Mouse (Mus musculus) midbrain, embryonic 12.5 days (tissue): ENCODE measurements around the gene Urgcp. TPM values are rescaled to one million over a fixed set of nuclear protein-coding genes. Genes with fewer than 3 reads are reported as not detected.

Experiments
- ATAC-seq: fragments of 200-750 bp; cut with Nextera tagmentation; 2 replicates; pipeline ENCODE4 v1.8.0; 2017; ENCODE audit warnings: low read depth, moderate TSS enrichment, moderate library complexity; ENCODE audit not compliant: low FRiP score
- H3K27ac ChIP-seq: fragments of 300-500 bp; sonication (generic); replicated peaks from 2 replicates; pipeline ENCODE4 v1.5.1; 2016; ENCODE audit warnings: mild to moderate bottlenecking
- H3K27me3 ChIP-seq: fragments of 300-500 bp; sonication (generic); 2 replicates; pipeline ENCODE4 v1.6.1; 2016; ENCODE audit warnings: mild to moderate bottlenecking
- H3K36me3 ChIP-seq: fragments of 300-500 bp; sonication (generic); 2 replicates; pipeline ENCODE4 v1.6.1; 2016
- H3K4me1 ChIP-seq: fragments of 300-500 bp; sonication (generic); 2 replicates; pipeline ENCODE4 v1.6.1; 2016
- H3K4me2 ChIP-seq: fragments of 300-500 bp; sonication (generic); replicated peaks from 2 replicates; pipeline ENCODE4 v1.6.1; 2016; ENCODE audit warnings: mild to moderate bottlenecking, moderate library complexity
- H3K4me3 ChIP-seq: fragments of 300-500 bp; sonication (generic); 2 replicates; pipeline ENCODE4 v1.5.1; 2016; ENCODE audit warnings: mild to moderate bottlenecking
- H3K9ac ChIP-seq: fragments of 300-500 bp; sonication (generic); replicated peaks from 2 replicates; pipeline ENCODE4 v1.6.1; 2016; ENCODE audit warnings: mild to moderate bottlenecking, moderate library complexity
- H3K9me3 ChIP-seq: fragments of 300-500 bp; sonication (generic); 2 replicates; pipeline ENCODE4 v1.6.1; 2016; ENCODE audit warnings: mild to moderate bottlenecking
- WGBS: fragments of 180-500 bp; shearing (Covaris S2); methylation state at CpG from one replicate; pipeline ENCODE4 v1.1.7; 2016; 5-methylcytosine and 5-hydroxymethylcytosine counted together
- polyA plus RNA-seq: library from polyadenylated mRNA; unstranded; fragments of >200 nt; fragmentation: Nextera tagmentation; extraction: Ambion mirVana; gene quantifications from 2 replicates; pipeline ENCODE4 v1.2.1, GENCODE M21; 2016

Gene Urgcp
- polyA plus RNA-seq, 1 experiment from 2014 or later, result 25.8 TPM

DNA sequence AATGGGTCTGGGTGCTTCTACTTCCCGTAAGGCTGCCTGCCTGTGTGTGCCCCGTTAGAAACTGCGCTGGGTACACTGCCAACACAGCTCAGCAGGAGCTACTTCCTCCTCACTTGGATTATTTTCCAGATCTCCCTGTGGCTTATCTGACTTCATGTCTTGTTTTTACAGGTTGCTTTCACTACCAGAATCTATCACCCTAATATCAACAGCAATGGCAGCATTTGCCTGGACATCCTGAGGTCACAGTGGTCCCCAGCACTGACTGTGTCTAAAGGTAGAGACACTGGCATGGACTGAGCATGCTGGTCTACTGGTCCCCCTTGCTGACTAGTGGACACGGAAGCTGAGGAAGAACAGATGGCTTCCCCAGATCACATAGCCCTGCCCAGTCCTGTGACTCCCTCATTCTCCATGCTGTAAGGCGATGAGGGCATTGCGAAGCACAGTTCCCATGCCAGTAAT lies 17.9 kb upstream of the Urgcp start:
- Histone ChIP-seq H3K27ac (no peak overlapping the region), H3K36me3 (peaks cover 5% of the 10 kb centered on the region; the same call in 1 of the 2 replicates), H3K9me3 (no peaks in the 10 kb centered on the region), H3K27me3 (no peaks in the 10 kb centered on the region), H3K4me3 (no peak overlapping the region), H3K9ac (no peak overlapping the region), H3K4me2 (no peak overlapping the region), H3K4me1 (no peaks in the 10 kb centered on the region)
- ATAC-seq, result no peak
- WGBS, result 93% methylated on average over 6 of the region's 6 CpGs

DNA sequence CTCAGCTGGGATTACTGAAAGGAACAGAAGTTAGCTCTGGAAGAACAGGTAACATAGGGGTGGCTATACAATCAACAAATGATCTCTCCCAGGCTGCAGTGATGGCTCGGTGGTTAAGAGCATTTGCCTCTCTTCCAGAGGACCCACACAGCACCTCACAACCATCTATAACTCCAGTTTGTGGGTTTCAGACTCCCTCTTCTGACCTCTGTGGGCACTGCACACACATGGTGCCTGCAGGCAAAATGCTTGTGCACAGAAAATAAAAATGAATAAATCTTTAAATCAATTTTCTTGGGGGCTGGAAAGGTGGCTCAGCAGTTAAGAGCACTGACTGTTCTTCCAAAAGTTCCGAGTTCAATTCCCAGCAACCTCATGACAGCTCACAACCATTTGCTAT lies 16.3 kb upstream of the Urgcp start:
- no peaks in the 10 kb centered on the region for H3K4me1 ChIP-seq
- WGBS, result 70% methylated on average over 2 of the region's 2 CpGs
- H3K4me2 ChIP-seq, result no peak overlapping the region
- H3K9ac ChIP-seq, result no peak overlapping the region
- no peak overlapping the region for H3K27ac ChIP-seq
- H3K36me3 ChIP-seq, result peaks cover 5% of the 10 kb centered on the region; the same call in 1 of the 2 replicates
- H3K9me3 ChIP-seq, result no peaks in the 10 kb centered on the region
- no peak for ATAC-seq
- no peak overlapping the region for H3K4me3 ChIP-seq
- H3K27me3 ChIP-seq, result no peaks in the 10 kb centered on the region

DNA sequence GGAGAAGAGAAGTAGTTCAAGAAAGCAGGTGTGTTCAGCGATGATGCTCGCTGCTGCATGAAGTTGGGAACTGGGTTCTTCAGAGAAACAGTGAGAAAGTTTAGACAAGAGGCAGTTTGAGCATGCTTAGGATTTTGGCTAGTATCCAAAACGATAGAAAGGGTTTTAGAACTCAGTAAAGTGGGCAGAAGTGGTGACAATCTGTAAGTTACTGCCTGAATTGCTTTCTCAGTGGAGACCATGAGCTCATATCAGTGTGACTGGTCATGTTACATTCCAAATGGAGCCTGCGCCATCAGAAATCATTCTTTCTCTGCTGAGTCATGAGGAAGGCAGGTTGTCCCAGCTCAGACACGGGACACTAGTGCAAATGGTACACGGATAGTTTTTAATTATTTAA lies 3.8 kb upstream of the Urgcp start:
- no peak for ATAC-seq
- H3K4me2 ChIP-seq, result no peak overlapping the region
- 90% methylated on average over 6 of the region's 6 CpGs for WGBS
- H3K9ac ChIP-seq, result no peak overlapping the region
- H3K4me1 ChIP-seq, result peaks cover 6% of the 10 kb centered on the region
- H3K9me3 ChIP-seq, result no peaks in the 10 kb centered on the region
- no peak overlapping the region for H3K27ac ChIP-seq
- H3K27me3 ChIP-seq, result no peaks in the 10 kb centered on the region
- H3K4me3 ChIP-seq, result no peak overlapping the region
- peaks cover 11% of the 10 kb centered on the region for H3K36me3 ChIP-seq

DNA sequence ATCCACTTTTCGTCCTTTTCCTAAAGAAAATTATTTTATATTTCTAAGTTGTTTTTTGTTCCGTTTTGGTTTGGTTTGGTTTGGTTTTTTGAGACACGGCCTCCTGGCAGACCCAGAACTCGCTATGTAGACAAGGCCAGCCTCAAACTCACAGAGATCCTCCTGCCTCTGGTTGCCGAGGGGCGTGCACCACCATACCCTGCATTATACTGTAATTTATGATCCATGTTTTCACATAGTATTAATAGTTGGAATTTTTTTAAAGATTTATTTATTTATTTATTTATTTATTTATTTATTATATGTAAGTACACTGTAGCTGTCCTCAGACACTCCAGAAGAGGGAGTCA lies 432 bp upstream of the Urgcp start:
- peaks cover 13% of the 10 kb centered on the region for H3K4me1 ChIP-seq
- ATAC-seq, result peak; percentile 69
- H3K4me2 ChIP-seq, result peak overlapping the region; percentile 83
- H3K9ac ChIP-seq, result no peak overlapping the region; the same call in 1 of the 2 replicates
- no peaks in the 10 kb centered on the region for H3K36me3 ChIP-seq
- peak overlapping the region; percentile 93 for H3K27ac ChIP-seq
- peak overlapping the region; percentile 75 for H3K4me3 ChIP-seq
- H3K27me3 ChIP-seq, result no peaks in the 10 kb centered on the region
- H3K9me3 ChIP-seq, result no peaks in the 10 kb centered on the region
- WGBS, result 14% methylated on average over 6 of the region's 6 CpGs

DNA sequence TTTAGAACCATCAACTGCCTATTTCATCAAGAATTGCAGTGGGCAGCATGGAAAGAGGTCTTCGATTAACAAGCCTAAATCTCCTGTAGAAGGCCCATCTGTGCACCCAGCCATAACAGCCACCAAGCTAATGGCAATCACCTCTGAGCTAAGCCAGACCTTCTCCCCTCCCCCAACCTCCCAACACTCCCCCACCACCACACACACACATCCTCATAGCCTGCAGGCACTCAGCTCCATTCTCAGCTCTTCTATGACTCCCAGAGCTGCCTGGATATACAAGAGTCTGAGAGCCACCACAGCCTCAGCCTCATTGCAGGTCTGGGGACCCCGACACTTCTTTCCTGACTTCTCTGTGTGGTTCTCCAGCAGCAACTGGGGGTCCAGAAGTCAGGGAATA lies 8.4 kb downstream of the Urgcp start:
- 88% methylated on average over 2 of the region's 2 CpGs for WGBS
- ATAC-seq, result no peak

DNA sequence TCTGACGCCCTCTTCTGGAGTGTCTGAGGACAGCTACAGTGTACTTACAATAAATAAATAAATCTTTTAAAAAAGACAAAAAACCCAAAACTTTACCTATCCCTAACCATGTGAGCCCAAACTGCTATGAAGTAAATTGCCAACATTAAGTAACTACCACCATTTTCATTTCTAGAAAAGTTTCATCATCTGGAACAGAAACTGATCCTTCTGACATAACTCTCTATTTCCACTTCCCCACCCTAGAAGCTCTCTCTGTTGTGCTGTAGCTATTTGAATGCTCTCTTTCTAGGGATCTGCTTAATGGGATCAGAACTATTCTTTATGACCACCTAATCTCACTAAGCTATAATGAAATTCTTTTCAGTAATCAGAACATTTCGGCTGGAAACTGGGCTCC lies 17.2 kb downstream of the Urgcp start:
- Histone ChIP-seq H3K36me3 (no peaks in the 10 kb centered on the region), H3K4me1 (peaks cover 7% of the 10 kb centered on the region; the same call in 1 of the 2 replicates), H3K4me2 (no peak overlapping the region), H3K4me3 (no peak overlapping the region), H3K27me3 (no peaks in the 10 kb centered on the region), H3K27ac (no peak overlapping the region), H3K9me3 (no peaks in the 10 kb centered on the region), H3K9ac (no peak overlapping the region)
- 82% methylated on average over 2 of the region's 2 CpGs for WGBS
- no peak for ATAC-seq

More for the DNA sequence above, 8.4 kb downstream of the Urgcp start:
- H3K36me3 ChIP-seq, result 0 out of 2 replicates have a peak, but pooled peaks cover 5% of the 10 kb centered on the region
- H3K9ac ChIP-seq, result no peak overlapping the region
- no peak overlapping the region for H3K27ac ChIP-seq
- H3K4me3 ChIP-seq, result no peak overlapping the region
- H3K27me3 ChIP-seq, result no peaks in the 10 kb centered on the region
- no peak overlapping the region for H3K4me2 ChIP-seq
- peaks cover 8% of the 10 kb centered on the region; the same call in 1 of the 2 replicates for H3K9me3 ChIP-seq
- no peaks in the 10 kb centered on the region for H3K4me1 ChIP-seq

DNA sequence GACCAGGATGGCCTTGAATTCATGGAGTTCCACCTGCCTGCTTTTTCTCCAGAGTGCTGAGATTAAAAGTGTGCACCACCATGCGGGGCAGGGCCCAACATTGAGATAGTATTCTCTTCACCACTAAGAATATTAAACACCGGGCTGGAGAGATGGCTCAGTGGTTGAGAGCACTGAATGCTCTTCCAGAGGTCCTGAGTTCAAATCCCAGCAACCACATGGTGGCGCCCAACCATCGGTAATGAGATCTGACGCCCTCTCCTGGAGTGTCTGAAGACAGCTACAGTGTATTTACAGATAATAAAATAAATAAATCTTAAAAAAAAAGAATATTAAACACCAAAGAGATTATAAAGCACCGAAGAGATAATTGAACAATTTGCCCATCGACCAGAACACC lies 20.1 kb downstream of the Urgcp start:
- no peak for ATAC-seq
- H3K27ac ChIP-seq, result no peak overlapping the region
- no peak overlapping the region for H3K9ac ChIP-seq
- no peaks in the 10 kb centered on the region for H3K36me3 ChIP-seq
- no peaks in the 10 kb centered on the region for H3K27me3 ChIP-seq
- H3K4me2 ChIP-seq, result no peak overlapping the region
- H3K9me3 ChIP-seq, result no peaks in the 10 kb centered on the region
- no peak overlapping the region for H3K4me3 ChIP-seq
- H3K4me1 ChIP-seq, result peaks cover 7% of the 10 kb centered on the region; the same call in 1 of the 2 replicates
- 74% methylated on average over 7 of the region's 7 CpGs for WGBS

DNA sequence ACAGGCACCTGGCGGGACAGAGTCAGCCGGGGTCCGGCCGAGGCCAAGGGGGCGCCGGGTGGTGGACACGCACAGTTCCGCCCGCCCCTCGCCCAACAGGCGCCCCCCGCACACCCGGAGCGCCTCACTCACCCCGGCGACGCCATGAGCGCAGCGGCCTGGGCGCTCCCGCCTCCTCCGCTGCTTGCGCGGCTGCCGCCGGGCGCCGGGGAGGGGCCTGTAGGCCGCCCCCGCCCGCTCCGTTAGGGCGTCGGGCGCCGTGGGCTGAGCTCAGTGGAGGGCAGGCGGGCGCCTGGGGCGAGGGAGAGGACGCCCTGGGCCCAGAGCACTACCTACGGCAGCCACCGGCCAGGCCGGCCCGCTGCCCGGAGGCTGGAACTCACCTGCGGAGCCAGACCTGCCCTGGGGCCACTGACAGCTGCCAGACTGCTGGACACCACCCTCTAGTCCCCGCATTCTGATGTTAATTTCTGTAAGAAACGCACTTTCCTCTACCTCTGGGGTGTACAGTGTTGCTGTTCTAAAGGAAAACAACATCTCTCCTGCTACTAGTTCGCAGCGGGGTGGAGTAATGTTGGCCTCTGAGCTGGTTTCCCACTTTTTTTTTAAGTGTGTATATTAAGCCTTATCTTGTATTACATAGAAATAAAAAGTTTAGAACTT lies 21.1 kb downstream of the Urgcp start:
- ATAC-seq, result peak; percentile 90
- Histone ChIP-seq H3K4me2 (peak overlapping the region; percentile 97), H3K4me1 (peaks cover 7% of the 10 kb centered on the region; the same call in 1 of the 2 replicates), H3K36me3 (no peaks in the 10 kb centered on the region), H3K27ac (peak overlapping the region; percentile 49), H3K9ac (peak overlapping the region; percentile 88), H3K9me3 (no peaks in the 10 kb centered on the region), H3K27me3 (no peaks in the 10 kb centered on the region), H3K4me3 (peak overlapping the region; percentile 71)
- 2% methylated on average over 50 of the region's 50 CpGs for WGBS

DNA sequence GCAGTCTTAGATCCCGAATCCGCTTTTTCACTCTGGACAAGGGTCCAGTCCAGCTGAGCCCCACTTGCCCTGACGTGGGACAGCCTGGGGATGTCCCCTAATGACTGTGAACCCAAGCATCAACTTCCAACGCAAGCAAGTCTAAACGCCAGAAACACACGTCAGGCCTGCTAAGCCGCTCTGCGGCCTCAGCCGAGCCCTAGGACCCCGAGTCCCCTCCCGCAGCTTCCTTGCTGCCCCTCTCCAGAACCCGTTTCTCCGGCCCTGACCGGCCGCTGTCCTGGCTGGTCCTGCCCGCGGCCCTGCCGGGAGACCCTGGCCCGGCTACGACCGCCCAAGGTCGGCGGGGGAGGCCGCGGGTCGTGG lies 21.6 kb downstream of the Urgcp start:
- Histone ChIP-seq H3K4me1 (peaks cover 7% of the 10 kb centered on the region; the same call in 1 of the 2 replicates), H3K4me2 (peak overlapping the region; percentile 97), H3K4me3 (peak overlapping the region; percentile 71), H3K9me3 (no peaks in the 10 kb centered on the region), H3K36me3 (no peaks in the 10 kb centered on the region), H3K27me3 (no peaks in the 10 kb centered on the region), H3K27ac (peak overlapping the region; percentile 49), H3K9ac (peak overlapping the region; percentile 88)
- ATAC-seq, result peak; percentile 84
- WGBS, result 3% methylated on average over 26 of the region's 26 CpGs

DNA sequence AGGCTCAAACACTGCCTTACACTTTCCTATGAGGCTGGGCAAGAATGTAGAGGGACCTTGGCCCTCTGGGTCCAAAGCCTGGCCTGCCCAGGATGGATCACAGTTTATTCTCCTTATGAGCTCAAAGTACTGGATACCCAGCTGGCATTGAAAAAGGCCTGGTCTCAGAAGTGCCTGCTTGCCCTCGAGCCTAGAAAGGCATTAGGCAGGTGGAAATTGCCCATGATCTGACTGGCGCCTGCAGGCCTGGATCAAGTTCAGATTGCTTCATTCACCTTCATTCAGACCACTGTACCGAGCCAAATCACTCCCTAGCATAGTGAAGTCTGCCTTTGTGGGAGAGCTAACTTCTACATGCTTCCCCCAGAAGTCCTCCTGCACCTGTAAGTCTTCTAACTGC lies 22.3 kb downstream of the Urgcp start:
- no peak for ATAC-seq
- Histone ChIP-seq H3K4me2 (peak overlapping the region; percentile 97; the same call in 1 of the 2 replicates), H3K4me1 (peaks cover 7% of the 10 kb centered on the region; the same call in 1 of the 2 replicates), H3K36me3 (no peaks in the 10 kb centered on the region), H3K9ac (no peak overlapping the region), H3K27ac (no peak overlapping the region), H3K9me3 (no peaks in the 10 kb centered on the region), H3K27me3 (no peaks in the 10 kb centered on the region), H3K4me3 (no peak overlapping the region)
- 80% methylated on average over 3 of the region's 3 CpGs for WGBS

DNA sequence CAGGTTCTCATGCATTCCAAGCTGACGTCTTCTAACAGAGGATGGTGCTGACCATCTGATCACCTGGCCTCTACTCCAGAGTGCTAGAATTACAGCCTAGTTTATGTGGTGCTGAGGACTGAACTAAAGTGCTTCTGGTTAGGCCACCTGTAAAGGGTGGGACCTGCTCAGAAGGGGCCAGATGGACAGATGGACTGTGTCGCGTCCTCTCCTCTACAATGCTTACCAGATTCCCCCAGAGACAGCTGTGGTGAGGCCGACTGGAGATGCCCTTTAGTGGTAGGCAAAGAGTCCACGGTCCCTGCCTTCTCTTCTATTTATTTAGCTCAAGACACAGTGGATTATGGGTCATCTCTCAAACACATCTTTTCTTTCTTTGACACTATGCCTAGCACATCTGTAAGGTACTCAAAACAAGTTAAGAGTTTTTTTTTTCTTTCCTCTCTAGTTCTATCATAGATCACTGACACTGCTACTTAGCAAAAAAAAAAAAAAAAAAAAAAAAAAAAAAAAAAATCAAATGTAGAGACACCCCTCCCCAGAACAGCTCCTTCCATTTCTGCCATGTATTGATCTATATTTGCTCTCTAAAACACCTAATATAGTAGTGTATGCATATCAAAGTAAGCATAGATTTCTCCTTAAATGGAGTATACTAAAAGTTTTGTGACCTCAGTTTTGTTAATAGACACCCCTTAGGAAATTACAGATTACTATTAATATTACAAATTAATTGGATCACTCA lies 23.1 kb downstream of the Urgcp start:
- peaks cover 7% of the 10 kb centered on the region; the same call in 1 of the 2 replicates for H3K4me1 ChIP-seq
- WGBS, result 83% methylated on average over 5 of the region's 5 CpGs
- no peaks in the 10 kb centered on the region for H3K9me3 ChIP-seq
- no peak overlapping the region for H3K9ac ChIP-seq
- no peaks in the 10 kb centered on the region for H3K36me3 ChIP-seq
- H3K4me2 ChIP-seq, result no peak overlapping the region
- H3K27ac ChIP-seq, result no peak overlapping the region
- no peak for ATAC-seq
- H3K27me3 ChIP-seq, result no peaks in the 10 kb centered on the region
- no peak overlapping the region for H3K4me3 ChIP-seq

DNA sequence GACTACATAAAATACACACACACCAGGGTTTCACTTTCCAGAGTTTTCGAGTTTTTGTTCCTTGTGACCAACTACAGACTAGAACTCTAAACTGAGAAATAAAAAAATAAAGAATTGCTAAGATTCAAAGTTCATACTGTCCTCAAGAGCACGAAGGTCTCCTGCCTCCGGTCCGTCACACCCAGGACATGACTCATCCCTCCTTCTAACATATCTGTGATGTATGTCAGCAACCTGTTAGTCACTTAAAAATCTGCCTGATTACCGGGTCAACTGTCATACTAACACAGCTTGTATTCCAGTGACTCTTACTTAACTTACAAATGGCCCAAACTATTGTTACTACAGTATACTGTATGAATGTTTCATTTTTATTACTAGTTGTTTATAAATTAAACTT lies 25.0 kb downstream of the Urgcp start:
- no peak for ATAC-seq
- peaks cover 14% of the 10 kb centered on the region for H3K4me1 ChIP-seq
- 88% methylated on average over 5 of the region's 5 CpGs for WGBS

More for the DNA sequence above, 25.0 kb downstream of the Urgcp start:
- Histone ChIP-seq H3K9me3 (no peaks in the 10 kb centered on the region), H3K4me3 (no peak overlapping the region), H3K27me3 (no peaks in the 10 kb centered on the region), H3K4me2 (no peak overlapping the region), H3K27ac (no peak overlapping the region), H3K36me3 (no peaks in the 10 kb centered on the region), H3K9ac (no peak overlapping the region)
